Mouse (Mus musculus): ENCODE results near the gene Ankrd12.
"Not testable (repeated sequence)": the region's sequence is repeated elsewhere in the genome, so short reads cannot be mapped to it uniquely, and the experiment has no call there.

Gene Ankrd12

DNA sequence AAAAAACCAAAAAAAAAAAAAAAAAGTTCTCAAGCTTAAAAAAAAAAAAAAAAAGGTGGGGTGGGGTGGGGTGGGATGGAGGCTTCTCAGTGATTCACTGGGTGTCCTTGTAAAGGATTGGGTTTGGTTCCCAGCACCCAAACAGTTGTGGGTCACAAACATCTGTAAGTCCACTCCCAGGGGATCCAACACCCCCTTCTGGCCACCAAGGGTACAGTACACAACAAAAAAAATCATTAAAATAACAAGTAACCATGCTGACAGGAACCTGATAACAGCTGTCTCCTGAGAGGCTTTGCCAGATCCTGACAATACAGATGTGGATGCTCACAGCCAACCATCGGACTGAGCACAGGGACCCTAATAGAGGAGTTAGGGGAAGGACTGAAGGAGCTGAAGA, 7.6 kb upstream of the Ankrd12 start:
- no peak for DNase-seq (ENCODE audit: low spot score in 2 of 2)

DNA sequence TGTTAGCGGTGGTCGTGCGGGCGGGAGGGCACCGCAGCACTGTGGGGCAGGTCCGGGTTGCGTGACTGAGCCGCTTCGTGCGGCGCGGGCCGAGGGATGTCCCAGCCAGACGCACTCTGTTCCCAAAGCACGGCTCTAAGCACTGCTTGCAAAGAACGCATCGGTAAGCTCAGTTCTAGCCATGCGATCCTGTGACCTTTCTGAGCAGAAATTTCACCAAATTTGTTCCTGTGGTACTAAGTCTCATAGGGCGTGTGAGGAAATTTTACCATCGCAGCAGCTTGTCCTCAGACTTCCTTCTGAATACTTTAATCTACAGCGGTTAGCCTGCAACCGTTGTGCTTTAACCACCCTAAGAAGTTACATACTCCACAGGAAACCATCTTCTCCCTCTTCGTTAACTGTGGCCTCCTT, 555 bp upstream of the Ankrd12 start:
- no peak for DNase-seq (ENCODE audit: low spot score in 2 of 2)

DNA sequence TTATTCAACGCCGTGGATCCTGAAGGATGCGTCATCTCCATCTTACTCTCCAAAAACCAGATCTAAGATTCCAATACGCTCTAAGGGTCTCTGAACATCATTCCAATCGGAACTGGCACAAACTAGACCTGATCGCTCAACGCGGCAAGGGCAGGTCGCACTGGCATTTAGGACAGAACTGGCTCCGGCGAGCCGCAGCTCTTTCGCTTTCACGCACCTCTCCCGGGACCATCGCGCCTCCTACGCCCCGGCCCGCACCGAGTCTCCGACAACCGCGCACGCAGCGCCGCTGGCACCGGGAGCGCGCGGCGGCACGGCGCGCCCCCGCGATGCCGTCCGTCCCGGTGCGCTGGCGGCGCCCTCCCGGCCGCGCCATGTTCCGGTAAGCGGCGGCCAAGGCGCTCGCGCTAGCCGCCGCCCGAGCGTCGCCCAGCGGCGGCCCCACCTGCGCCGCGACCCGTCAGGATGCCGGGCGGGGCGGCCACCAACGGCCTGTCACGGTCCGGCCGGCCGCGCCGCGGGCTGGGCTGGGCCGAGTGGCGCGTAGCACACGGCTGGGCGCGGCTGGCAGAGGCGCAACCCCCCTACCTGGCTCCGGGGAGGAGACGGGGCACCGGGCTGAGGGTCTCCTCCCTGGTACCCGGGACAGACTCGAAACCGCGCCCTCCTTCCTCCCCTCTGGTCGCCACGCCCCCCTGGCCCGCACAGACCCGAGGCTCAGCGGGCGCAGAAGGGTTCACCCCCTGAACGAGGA, 538 bp downstream of the Ankrd12 start:
- DNase-seq (ENCODE audit: low spot score in 2 of 2): peak in 1 of 2 experiments; percentile 69

GRCm38 (mm10) chr17:66075827-66076173, 1.1 kb downstream of the Ankrd12 start:
- peak in 1 of 2 experiments; percentile 22 for DNase-seq (ENCODE audit: low spot score in 2 of 2)

GRCm38 (mm10) chr17:66073971-66074370, 2.9 kb downstream of the Ankrd12 start:
- no peak for DNase-seq (ENCODE audit: low spot score in 2 of 2)

DNA sequence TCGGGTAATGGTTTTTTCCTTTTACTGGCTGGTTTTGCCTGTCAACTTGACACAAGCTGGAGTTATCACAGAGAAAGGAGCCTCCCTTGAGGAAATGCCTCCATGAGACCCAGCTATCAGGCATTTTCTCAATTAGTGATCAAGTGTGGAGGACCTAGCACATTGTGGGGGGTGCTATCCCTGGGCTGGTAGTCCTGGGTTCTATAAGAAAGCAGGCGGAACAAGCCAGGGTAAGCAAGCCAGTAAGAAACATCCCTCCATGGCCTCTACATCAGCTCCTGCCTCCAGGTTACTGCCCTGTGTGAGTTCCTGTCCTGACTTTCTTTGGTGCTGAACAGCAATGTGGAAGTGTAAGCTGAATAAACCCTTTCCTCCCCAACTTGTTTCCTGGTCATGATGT, 7.9 kb downstream of the Ankrd12 start:
- DNase-seq (ENCODE audit: low spot score in 2 of 2): not testable (repeated sequence)

GRCm38 (mm10) chr17:66065115-66065514, 11.8 kb downstream of the Ankrd12 start:
- no peak for DNase-seq (ENCODE audit: low spot score in 2 of 2)

GRCm38 (mm10) chr17:66061241-66061938, 15.5 kb downstream of the Ankrd12 start:
- DNase-seq (ENCODE audit: low spot score in 2 of 2): no peak

GRCm38 (mm10) chr17:66058160-66058559, 18.7 kb downstream of the Ankrd12 start:
- DNase-seq (ENCODE audit: low spot score in 2 of 2): no peak

GRCm38 (mm10) chr17:66057145-66057544, 19.7 kb downstream of the Ankrd12 start:
- DNase-seq (ENCODE audit: low spot score in 2 of 2): no peak

DNA sequence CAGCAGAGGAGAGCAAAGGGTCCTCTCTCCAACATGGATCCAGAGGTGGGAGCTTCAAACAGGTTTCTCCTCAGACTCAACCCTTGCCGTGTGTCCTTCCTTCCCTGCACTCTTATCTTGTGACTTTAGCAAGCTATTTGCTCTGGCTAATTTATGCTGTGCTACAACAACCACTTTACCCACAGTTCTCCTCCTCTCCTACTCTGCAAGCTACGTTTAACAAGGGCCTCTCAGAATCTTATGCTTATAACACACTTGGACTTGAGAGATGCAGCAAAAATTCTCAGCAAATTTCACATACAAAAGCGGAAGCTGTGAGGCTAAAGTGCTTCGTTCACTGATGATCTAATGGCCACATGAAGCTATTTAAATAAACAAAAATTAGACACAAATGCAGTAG, 23.5 kb downstream of the Ankrd12 start:
- no peak for DNase-seq (ENCODE audit: low spot score in 2 of 2)

DNA sequence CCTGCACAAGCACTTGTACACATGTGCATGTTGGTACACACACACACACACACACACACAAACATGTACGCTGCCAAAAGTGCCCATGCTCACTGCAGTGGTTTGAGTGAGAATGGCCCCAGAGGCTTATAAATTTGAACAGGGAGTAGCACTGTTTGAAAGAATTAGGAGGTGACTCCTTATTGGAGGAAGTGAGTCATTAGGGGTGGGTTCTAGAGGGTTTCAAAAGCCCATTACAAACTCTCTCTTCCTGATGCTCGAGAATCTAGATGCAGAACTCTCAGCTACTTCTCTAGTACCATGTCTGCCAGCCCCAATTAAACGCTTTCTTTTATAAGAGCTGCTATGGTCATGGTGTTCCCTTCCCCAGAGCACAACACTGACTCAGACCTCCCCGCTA, 28.1 kb downstream of the Ankrd12 start:
- DNase-seq (ENCODE audit: low spot score in 2 of 2): no peak

DNA sequence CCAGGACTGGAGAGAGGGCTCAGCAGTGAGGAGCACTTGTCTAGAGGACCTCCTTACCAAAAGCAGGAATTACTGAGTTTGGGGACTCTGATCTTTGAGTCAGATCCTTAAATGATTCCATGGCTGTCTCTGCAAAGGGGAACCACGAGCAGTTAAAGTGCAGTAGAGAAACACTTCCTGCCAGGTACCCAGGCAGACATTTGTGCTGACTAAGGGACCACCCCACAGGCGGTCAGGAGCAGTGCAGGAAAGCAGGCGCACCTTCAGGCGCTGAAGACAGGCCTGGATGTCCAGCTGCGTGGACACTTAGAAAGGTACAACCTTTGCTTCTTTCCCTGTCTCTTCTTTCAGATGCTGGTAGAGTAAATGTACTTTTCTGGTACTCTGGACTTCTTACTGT, 28.7 kb downstream of the Ankrd12 start:
- no peak for DNase-seq (ENCODE audit: low spot score in 2 of 2)

GRCm38 (mm10) chr17:66043679-66044078, 33.2 kb downstream of the Ankrd12 start:
- DNase-seq (ENCODE audit: low spot score in 2 of 2): not testable (repeated sequence)

DNA sequence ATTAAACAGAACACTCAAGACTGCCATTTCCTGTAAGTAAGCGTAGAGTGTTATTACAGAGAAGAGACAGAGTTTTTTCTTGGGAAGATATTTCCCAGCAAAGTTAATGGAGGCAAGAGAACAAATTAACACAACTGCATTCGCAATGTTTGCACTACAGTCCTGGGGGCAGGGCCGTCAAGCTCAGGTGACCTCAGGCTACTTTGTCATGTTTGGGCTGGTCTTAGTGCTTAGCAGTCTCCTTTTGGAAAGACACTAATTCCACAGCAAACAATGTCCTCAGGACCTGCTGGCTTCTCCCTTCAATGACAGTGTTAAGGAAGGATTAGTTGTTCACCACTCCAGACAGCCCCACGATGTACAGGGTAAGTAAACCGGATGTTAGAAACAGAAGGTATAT, 35.9 kb downstream of the Ankrd12 start:
- no peak for DNase-seq (ENCODE audit: low spot score in 2 of 2)

GRCm38 (mm10) chr17:66033239-66033638, 43.6 kb downstream of the Ankrd12 start:
- DNase-seq (ENCODE audit: low spot score in 2 of 2): no peak

DNA sequence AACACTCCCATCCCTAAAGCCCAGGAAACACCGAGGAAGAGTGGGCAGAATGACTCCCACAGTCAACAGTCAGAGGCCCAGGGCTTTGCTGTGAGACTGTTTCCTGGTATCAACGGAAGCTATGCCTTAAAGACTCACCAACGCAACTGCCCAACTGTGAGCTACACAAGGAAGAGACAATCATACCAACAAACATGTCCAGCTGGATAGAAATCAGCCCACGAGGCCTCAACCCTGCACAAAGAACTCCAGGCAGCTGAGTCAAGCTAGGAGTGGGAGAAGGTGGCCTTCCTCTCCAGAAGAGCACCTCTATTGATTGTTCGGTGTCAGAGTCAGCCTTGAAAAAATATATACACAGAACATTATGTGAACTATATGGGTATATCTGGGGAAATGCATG, 44.9 kb downstream of the Ankrd12 start:
- DNase-seq (ENCODE audit: low spot score in 2 of 2): no peak

- DNase-seq (ENCODE audit: low spot score in 2 of 2): no peak
Measured at GRCm38 (mm10) chr17:66024211-66024610, 52.7 kb downstream of the Ankrd12 start.

DNA sequence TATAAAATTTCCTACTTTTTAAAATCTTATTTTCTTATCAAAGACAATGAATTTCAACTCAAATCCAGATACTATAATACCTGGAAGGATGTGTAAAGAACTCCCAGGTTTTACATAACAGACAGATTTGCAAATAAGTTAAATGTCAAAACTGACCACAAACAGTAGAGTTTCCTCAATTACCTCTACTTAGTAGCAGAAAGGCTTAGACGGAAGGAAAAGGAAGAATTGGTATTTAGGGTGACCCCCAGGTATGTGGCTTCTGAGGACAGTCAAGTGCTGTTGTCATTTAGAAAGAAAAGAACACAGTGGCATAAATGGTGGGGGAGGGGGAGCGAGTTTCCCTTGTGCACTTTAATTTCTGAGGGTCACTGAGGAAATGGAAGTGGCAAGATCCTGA, 65.1 kb downstream of the Ankrd12 start:
- DNase-seq (ENCODE audit: low spot score in 2 of 2): no peak

- DNase-seq (ENCODE audit: low spot score in 2 of 2): no peak
Measured at GRCm38 (mm10) chr17:66007892-66008291, 69.0 kb downstream of the Ankrd12 start.

DNA sequence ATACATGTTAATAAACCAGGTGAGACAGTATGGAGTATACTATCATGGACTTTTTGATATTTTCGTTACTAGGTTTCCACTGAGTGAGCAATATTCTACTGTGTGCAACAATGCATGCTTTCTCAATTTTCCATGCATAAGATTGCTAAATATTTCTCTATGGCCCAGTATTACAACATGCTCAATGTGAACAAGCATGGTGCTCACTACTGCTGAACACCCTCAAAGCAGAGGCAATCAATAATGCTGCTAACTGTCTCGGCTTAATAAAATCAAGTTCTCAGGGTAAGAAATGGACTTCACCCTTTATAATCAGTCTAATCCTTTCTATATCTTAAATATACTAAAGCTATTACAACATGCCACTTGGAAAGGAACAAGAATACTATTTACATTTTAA, 69.4 kb downstream of the Ankrd12 start:
- no peak for DNase-seq (ENCODE audit: low spot score in 2 of 2)

GRCm38 (mm10) chr17:65988151-65988820, 88.6 kb downstream of the Ankrd12 start:
- peak in 1 of 2 experiments; percentile 16 for DNase-seq (ENCODE audit: low spot score in 2 of 2)

DNA sequence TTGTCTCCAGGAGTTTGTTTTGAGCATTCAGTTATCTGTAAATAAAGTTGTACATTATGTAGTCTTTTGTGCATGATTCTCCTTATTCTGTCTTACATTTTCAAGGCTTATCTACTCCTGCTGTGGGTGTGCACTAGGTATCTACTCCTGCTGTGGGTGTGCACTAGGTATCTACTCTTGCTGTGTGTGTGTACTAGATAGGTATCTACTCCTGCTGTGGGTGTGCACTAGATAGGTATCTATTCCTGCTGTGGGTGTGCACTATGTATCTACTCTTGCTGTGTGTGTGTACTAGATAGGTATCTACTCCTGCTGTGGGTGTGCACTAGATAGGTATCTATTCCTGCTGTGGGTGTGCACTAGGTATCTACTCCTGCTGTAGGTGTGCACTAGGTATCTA, 100.2 kb downstream of the Ankrd12 start:
- not testable (repeated sequence) for DNase-seq (ENCODE audit: low spot score in 2 of 2)

All from spleen, postnatal 10 days (tissue).